Mouse (Mus musculus) left cerebral cortex, adult 9 months (tissue): ENCODE data around the gene Scd4.

Experiments used
- DNase-seq, 2 experiments: peaks; one replicate each; pipeline ENCODE4 v3.0.0; 2022; ENCODE audit warnings: low spot score in 2 of 2

Gene Scd4

GRCm38 (mm10) chr19:44332833-44333623, at the start of gene Scd4:
TSS of gene Scd4 (plus strand) at chr19:44333092.
- DNase-seq = peak in 1 of 2 experiments; percentile 68

- DNase-seq = no peak
Measured at GRCm38 (mm10) chr19:44283157-44284024, 49.5 kb upstream of the Scd4 start.

- DNase-seq = peak; percentile 86 to 91
Measured at GRCm38 (mm10) chr19:44284025-44284695, 48.7 kb upstream of the Scd4 start.

- no peak for DNase-seq
Measured at GRCm38 (mm10) chr19:44284723-44285122, 48.2 kb upstream of the Scd4 start.

DNA sequence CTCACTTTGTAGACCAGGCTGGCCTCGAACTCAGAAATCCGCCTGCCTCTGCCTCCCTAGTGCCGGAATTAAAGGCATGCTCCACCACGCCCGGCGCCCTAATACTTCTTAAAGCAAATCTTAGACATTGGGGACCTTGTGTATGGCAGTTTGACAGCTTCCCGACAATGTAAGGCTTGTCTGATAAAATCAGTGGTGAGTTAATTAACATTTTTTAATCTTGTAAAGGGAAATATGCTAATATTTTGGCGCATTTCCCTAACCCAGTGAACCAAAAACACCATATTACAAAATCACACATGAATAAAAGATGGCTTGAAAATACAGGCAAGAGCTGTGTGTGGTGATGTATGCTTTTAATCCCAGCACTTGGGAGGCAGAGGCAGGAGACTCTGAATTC, 47.3 kb upstream of the Scd4 start:
- no peak for DNase-seq

DNA sequence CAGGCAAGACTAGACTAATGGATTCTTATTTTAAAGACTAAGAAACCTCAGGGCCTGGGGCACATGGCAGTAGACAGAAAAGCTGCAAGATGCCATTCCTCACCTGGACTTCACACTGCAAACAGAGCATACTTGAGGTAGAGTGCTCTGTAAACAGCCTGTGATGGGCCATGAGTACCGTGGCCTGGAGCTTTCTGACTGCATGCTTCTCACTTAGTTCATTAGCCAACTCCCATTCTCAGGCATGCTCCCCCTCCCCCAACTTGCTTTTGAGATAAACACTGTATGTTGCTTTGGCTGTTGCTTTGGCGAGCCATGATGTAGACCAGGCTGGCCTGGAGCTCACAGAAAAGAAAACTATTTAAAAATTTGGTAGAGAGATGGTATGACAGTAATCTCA, 46.8 kb upstream of the Scd4 start:
- no peak for DNase-seq

- no peak for DNase-seq
Measured at GRCm38 (mm10) chr19:44287415-44288110, 45.3 kb upstream of the Scd4 start.

GRCm38 (mm10) chr19:44292083-44292482, 40.8 kb upstream of the Scd4 start:
- no peak for DNase-seq

GRCm38 (mm10) chr19:44292483-44292882, 40.4 kb upstream of the Scd4 start:
- no peak for DNase-seq

GRCm38 (mm10) chr19:44292941-44293768, 39.7 kb upstream of the Scd4 start, which contains the start of gene Scd2:
TSS of gene Scd2 (plus strand) at chr19:44293674.
- no peak for DNase-seq

- peak; percentile 94 to 97 for DNase-seq
Measured at GRCm38 (mm10) chr19:44293769-44294551, 38.9 kb upstream of the Scd4 start.

DNA sequence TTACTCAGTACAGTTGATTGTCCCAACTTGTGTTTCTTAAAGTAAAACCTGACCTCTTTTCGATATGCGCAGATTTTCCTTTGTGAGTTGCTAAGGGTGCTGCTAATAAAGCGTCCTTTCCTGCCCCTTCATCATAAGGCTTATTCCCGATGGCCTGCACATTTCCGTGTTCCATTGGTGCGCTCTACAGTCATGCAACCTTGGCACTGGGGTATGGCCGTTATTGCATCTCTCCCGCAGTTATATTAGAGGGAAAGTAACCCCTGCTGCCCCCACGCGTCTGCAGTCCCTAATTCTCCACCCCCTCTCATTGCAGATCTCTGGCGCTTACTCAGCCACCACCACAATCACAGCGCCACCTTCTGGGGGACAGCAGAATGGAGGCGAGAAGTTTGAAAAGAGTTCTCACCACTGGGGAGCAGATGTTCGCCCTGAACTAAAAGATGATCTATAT, 38.3 kb upstream of the Scd4 start:
- peak in 1 of 2 experiments; percentile 90 for DNase-seq

GRCm38 (mm10) chr19:44295251-44295650, 37.6 kb upstream of the Scd4 start:
- DNase-seq = peak in 1 of 2 experiments; percentile 51

DNA sequence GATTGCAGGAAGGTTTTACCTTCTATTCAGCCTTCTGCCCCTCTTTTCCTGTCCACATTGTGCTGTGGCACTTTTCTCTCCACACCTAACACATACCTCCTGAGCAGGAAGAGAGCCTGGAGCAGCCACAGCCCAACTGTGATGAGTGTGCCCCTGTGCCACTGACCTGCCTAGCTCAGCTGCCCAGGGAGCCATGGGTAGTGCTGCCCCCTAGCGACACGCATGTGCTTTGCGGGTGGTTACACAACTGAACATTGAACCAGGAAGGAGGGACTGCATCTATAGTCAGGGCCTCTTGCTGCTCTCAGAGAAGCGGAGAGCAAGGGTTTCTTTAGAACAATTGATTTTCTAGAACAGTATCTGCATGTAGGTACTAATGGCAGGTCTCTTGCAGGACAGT, 37.2 kb upstream of the Scd4 start:
- peak in 1 of 2 experiments; percentile 88 for DNase-seq

DNA sequence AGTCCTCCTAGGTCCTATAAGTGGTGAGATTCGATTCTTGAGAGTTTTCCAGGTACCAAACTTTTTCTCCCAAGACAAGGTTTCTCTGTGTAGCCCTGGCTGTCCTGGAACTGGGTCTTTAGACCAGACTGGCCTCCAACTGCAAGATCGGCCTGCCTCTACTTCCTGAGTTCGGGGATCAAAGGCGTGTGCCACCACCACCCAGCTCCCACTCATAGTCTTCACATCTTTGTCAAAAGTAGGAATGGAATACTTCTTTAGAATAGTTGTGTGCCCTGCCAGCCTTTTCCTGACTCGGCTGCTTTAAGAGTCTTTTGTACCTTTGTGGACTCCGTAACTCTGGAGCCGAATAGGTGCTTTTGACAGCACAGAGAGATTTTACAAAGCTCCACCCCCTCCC, 36.7 kb upstream of the Scd4 start:
- no peak for DNase-seq

DNA sequence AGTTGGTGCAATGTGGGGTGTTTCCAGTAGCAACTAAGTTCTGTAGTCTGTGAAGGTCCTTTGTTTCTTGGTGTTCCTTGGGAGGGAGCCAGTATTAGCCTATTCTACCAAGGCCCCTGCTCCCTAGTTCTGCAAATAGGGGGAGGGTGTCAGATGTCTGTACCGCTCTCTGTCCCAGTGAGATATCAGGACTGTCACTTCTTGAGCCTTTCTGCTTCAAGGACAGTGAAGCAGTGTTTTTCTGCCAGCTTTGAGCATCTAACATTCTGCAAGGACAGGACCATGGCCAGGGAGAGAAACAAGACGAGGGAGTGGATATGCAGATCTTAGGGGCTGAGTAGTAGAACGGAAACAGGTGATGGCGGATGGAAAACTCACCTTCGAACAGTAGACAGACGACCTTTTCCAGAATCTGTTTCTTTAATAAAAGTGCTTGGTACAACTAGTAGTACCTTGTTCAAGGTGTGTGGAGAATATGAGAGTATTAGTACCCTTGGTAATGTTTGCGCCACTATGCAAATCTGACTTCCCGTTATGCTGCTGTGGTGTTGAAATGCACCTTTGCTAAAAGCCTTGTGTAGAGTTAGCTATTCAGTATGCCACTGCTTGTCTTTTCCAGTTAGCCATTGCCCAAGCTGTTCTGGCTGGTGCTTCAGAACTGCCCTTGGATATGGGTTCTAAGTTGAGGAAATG, 35.7 kb upstream of the Scd4 start:
- DNase-seq = no peak

DNA sequence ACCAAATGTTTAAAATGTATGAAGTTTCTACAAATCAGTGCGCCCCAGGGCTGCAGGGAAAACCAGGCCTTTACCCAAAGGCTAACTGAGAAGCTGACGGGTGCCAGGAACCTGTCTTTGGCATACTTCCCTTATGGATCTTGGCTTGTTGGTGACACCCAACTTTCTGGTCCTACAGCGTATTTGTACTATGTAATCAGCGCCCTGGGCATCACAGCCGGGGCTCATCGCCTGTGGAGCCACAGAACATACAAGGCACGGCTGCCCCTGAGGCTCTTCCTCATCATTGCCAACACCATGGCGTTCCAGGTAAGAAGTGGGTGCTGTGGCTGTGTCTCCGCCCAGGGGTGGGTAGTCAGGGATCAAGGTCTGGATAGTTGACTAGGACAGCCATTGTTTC, 35.0 kb upstream of the Scd4 start:
- DNase-seq = no peak

- no peak for DNase-seq
Measured at GRCm38 (mm10) chr19:44299078-44299477, 33.8 kb upstream of the Scd4 start.

DNA sequence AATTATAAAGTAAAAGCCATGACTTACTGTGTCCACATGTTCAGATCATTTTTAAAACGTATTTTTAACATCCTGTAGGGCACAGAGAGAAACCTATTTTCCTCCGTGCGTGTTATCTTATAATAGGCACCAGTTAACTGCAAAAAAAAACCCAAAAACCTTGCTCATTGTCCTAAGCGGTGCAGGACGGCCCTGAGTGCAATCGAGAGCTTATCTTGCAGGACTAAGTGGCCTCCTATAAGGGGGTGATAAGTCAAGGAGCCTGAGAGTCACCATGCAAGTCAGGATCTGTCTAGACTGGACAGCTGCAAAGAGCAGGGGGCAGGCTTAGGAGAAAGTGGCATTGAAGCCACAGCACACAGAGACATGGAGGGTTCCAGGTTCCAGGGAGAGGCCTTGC, 33.0 kb upstream of the Scd4 start:
- DNase-seq = no peak
